Mouse (Mus musculus): Measurements from ENCODE around the gene Dync1i2.

- TF ChIP-seq CTCF (IDR thresholded peaks at IDR 0.05; ENCODE audit: low read depth, low read length) (no peak), GATA1 (IDR thresholded peaks at IDR 0.05; ENCODE audit: borderline replicate concordance, low read length) (no peak)
Measured at GRCm38 (mm10) chr2:71196947-71197346, 14.6 kb upstream of the Dync1i2 start.
